Mouse (Mus musculus): ENCODE measurements around the gene Abr.

Abr gene

GRCm38 (mm10) chr11:76622152-76622565 is at the start of gene Abr:
TSS of gene Abr (minus strand) at chr11:76622314.
- no peak for DNase-seq (ENCODE audit: low spot score in 2 of 2)

GRCm38 (mm10) chr11:76667807-76668206 is 45.7 kb upstream of the Abr start:
- DNase-seq (ENCODE audit: low spot score in 2 of 2), result no peak

GRCm38 (mm10) chr11:76666002-76666649 is 44.0 kb upstream of the Abr start:
- DNase-seq (ENCODE audit: low spot score in 2 of 2), result no peak

GRCm38 (mm10) chr11:76661790-76662468 is 39.8 kb upstream of the Abr start:
- no peak for DNase-seq (ENCODE audit: low spot score in 2 of 2)

GRCm38 (mm10) chr11:76659138-76659930 is 37.2 kb upstream of the Abr start:
- no peak for DNase-seq (ENCODE audit: low spot score in 2 of 2)

GRCm38 (mm10) chr11:76657450-76657970 is 35.4 kb upstream of the Abr start:
- DNase-seq (ENCODE audit: low spot score in 2 of 2), result no peak

- DNase-seq (ENCODE audit: low spot score in 2 of 2), result peak in 1 of 2 experiments; percentile 54
Observed at GRCm38 (mm10) chr11:76655106-76655505, 33.0 kb upstream of the Abr start.

GRCm38 (mm10) chr11:76652838-76653334 is 30.8 kb upstream of the Abr start:
- no peak for DNase-seq (ENCODE audit: low spot score in 2 of 2)

GRCm38 (mm10) chr11:76650862-76651560 is 28.9 kb upstream of the Abr start:
- no peak for DNase-seq (ENCODE audit: low spot score in 2 of 2)

GRCm38 (mm10) chr11:76647500-76647899 is 25.4 kb upstream of the Abr start:
- peak in 1 of 2 experiments; percentile 91 for DNase-seq (ENCODE audit: low spot score in 2 of 2)

- DNase-seq (ENCODE audit: low spot score in 2 of 2), result no peak
Observed at GRCm38 (mm10) chr11:76647062-76647461, 24.9 kb upstream of the Abr start.

- peak; percentile 69 to 96 for DNase-seq (ENCODE audit: low spot score in 2 of 2)
Observed at GRCm38 (mm10) chr11:76645955-76646354, 23.8 kb upstream of the Abr start.

GRCm38 (mm10) chr11:76645036-76645435 is 22.9 kb upstream of the Abr start:
- DNase-seq (ENCODE audit: low spot score in 2 of 2), result no peak

GRCm38 (mm10) chr11:76644257-76644656 is 22.1 kb upstream of the Abr start:
- no peak for DNase-seq (ENCODE audit: low spot score in 2 of 2)

GRCm38 (mm10) chr11:76640231-76640630 is 18.1 kb upstream of the Abr start:
- no peak for DNase-seq (ENCODE audit: low spot score in 2 of 2)

- no peak for DNase-seq (ENCODE audit: low spot score in 2 of 2)
Observed at GRCm38 (mm10) chr11:76639269-76639985, 17.3 kb upstream of the Abr start.

GRCm38 (mm10) chr11:76630487-76630886 is 8.4 kb upstream of the Abr start:
- DNase-seq (ENCODE audit: low spot score in 2 of 2), result no peak

GRCm38 (mm10) chr11:76630023-76630422 is 7.9 kb upstream of the Abr start:
- DNase-seq (ENCODE audit: low spot score in 2 of 2), result no peak

GRCm38 (mm10) chr11:76628613-76629012 is 6.5 kb upstream of the Abr start:
- no peak for DNase-seq (ENCODE audit: low spot score in 2 of 2)

- no peak for DNase-seq (ENCODE audit: low spot score in 2 of 2)
Observed at GRCm38 (mm10) chr11:76624881-76625280, 2.8 kb upstream of the Abr start.

- DNase-seq (ENCODE audit: low spot score in 2 of 2), result no peak
Observed at GRCm38 (mm10) chr11:76624071-76624470, 2.0 kb upstream of the Abr start.
